Mouse (Mus musculus) C2C12 (cell line): ENCODE results near the gene Uck2. TPM values are rescaled to one million over a fixed set of nuclear protein-coding genes. Genes with fewer than 3 reads are reported as not detected.

Experiments
- H3K27me3 ChIP-seq: one replicate; pipeline ENCODE4 v1.6.1; 2011; ENCODE audit not compliant: control insufficient read depth, insufficient read depth, insufficient read length
- H3K36me3 ChIP-seq: one replicate; pipeline ENCODE4 v1.6.1; 2011; ENCODE audit not compliant: control insufficient read depth, insufficient read depth
- H3K4me3 ChIP-seq: one replicate; pipeline ENCODE4 v1.5.1; 2011; ENCODE audit warnings: mild to moderate bottlenecking, control low read depth; ENCODE audit not compliant: poor library complexity, insufficient read depth, severe bottlenecking
- H3K79me2 ChIP-seq: one replicate; pipeline ENCODE4 v1.6.1; 2011; ENCODE audit not compliant: control insufficient read depth, insufficient read depth
- H3K79me3 ChIP-seq: one replicate; pipeline ENCODE4 v1.6.1; 2011; ENCODE audit warnings: low read depth, control low read depth
- H3ac ChIP-seq: one replicate; pipeline ENCODE3; 2011; ENCODE audit warnings: low read depth; ENCODE audit not compliant: control insufficient read depth, insufficient read length
- CEBPB ChIP-seq: IDR thresholded peaks from one replicate; pipeline ENCODE4 v1.6.1; 2011; ENCODE audit warnings: low read depth, mild to moderate bottlenecking, control low read depth, moderate library complexity
- CTCF ChIP-seq: IDR thresholded peaks from one replicate; pipeline ENCODE4 v1.5.1; 2011; ENCODE audit not compliant: control insufficient read depth, insufficient read depth, insufficient read length
- FOSL1 ChIP-seq: IDR thresholded peaks from one replicate; pipeline ENCODE4 v1.8.0; 2011; ENCODE audit warnings: mild to moderate bottlenecking, low read length; ENCODE audit not compliant: poor library complexity, insufficient read depth, severe bottlenecking
- MAX ChIP-seq: IDR thresholded peaks from one replicate; pipeline ENCODE4 v1.6.1; 2011; ENCODE audit warnings: mild to moderate bottlenecking, control low read depth
- MYOD1 ChIP-seq: IDR thresholded peaks from one replicate; pipeline ENCODE4 v1.6.1; 2011; ENCODE audit warnings: low read depth; ENCODE audit not compliant: control insufficient read depth, insufficient read length
- MYOG ChIP-seq: IDR thresholded peaks from one replicate; pipeline ENCODE4 v1.6.1; 2011; ENCODE audit not compliant: control insufficient read depth, insufficient read length; ENCODE audit errors: extremely low read depth
- USF1 ChIP-seq: IDR thresholded peaks from one replicate; pipeline ENCODE4 v1.6.1; 2011; ENCODE audit warnings: low read depth, mild to moderate bottlenecking, control low read depth, moderate library complexity
- polyA plus RNA-seq: library from polyadenylated mRNA; unstranded; fragments of >200 nt; fragmentation: generic; extraction: Trizol; gene quantifications from one replicate; pipeline ENCODE4 v1.2.1, GENCODE M21; 2012; ENCODE audit warnings: missing spikeins

Uck2 gene
- polyA plus RNA-seq, 1 experiment, result 104 TPM

GRCm38 (mm10) chr1:167308261-167309054, 23.3 kb upstream of the Uck2 start, which contains the start of gene Tmco1:
Gene Tmco1, plus strand, starts transcription at chr1:167308378.
- Histone ChIP-seq H3K36me3 (peaks cover 5% of the 10 kb centered on the region), H3ac (peak within 1 kb of the TSS; percentile 96), H3K79me2 (peaks cover 39% of the 10 kb centered on the region), H3K79me3 (peaks cover 18% of the 10 kb centered on the region), H3K27me3 (no peaks in the 10 kb centered on the region), H3K4me3 (peak within 1 kb of the TSS; percentile 91)
- no peak for TF ChIP-seq CTCF
- TF ChIP-seq FOSL1, result no peak
- no peak for TF ChIP-seq CEBPB
- no peak for TF ChIP-seq MYOG
- TF ChIP-seq USF1, result no peak
- TF ChIP-seq MAX, result no peak
- no peak for TF ChIP-seq MYOD1

- peaks cover 18% of the 10 kb centered on the region for H3K79me3 ChIP-seq
- TF ChIP-seq FOSL1 (no peak), CTCF (no peak), MAX (no peak), USF1 (no peak), MYOD1 (no peak), MYOG (no peak), CEBPB (no peak)
- peak overlapping the region; percentile 91 for H3K4me3 ChIP-seq
- peak overlapping the region; percentile 60 for H3ac ChIP-seq
- no peaks in the 10 kb centered on the region for H3K27me3 ChIP-seq
- H3K79me2 ChIP-seq, result peaks cover 39% of the 10 kb centered on the region
- H3K36me3 ChIP-seq, result peaks cover 2% of the 10 kb centered on the region
Observed at GRCm38 (mm10) chr1:167307674-167308073, 22.6 kb upstream of the Uck2 start.

- Histone ChIP-seq H3K4me3 (no peak overlapping the region), H3K27me3 (no peaks in the 10 kb centered on the region), H3K79me2 (peaks cover 39% of the 10 kb centered on the region), H3K36me3 (no peaks in the 10 kb centered on the region), H3ac (no peak overlapping the region), H3K79me3 (peaks cover 17% of the 10 kb centered on the region)
- TF ChIP-seq FOSL1, result no peak
- TF ChIP-seq USF1, result no peak
- peak; percentile 45 for TF ChIP-seq CTCF
Observed at GRCm38 (mm10) chr1:167306451-167307240, 21.5 kb upstream of the Uck2 start.

- Histone ChIP-seq H3K79me3 (peaks cover 14% of the 10 kb centered on the region), H3K4me3 (no peak overlapping the region), H3K36me3 (no peaks in the 10 kb centered on the region), H3ac (no peak overlapping the region), H3K79me2 (peaks cover 36% of the 10 kb centered on the region), H3K27me3 (no peaks in the 10 kb centered on the region)
- TF ChIP-seq CTCF (no peak), MAX (no peak), USF1 (no peak), CEBPB (no peak), MYOD1 (no peak), MYOG (no peak), FOSL1 (no peak)
Observed at GRCm38 (mm10) chr1:167305501-167306137, 20.5 kb upstream of the Uck2 start.

GRCm38 (mm10) chr1:167300122-167300521, 15.0 kb upstream of the Uck2 start:
- no peak overlapping the region for H3K4me3 ChIP-seq
- no peaks in the 10 kb centered on the region for H3K79me2 ChIP-seq
- H3K36me3 ChIP-seq, result no peaks in the 10 kb centered on the region
- TF ChIP-seq CEBPB (no peak), MYOG (no peak), CTCF (no peak), MYOD1 (no peak), MAX (no peak), FOSL1 (no peak), USF1 (no peak)
- no peaks in the 10 kb centered on the region for H3K27me3 ChIP-seq
- no peaks in the 10 kb centered on the region for H3K79me3 ChIP-seq
- H3ac ChIP-seq, result no peak overlapping the region
